Mouse (Mus musculus): ENCODE measurements at regions not wholly inside any gene's neighbourhood (a gene's known extent, or its start where the extent isn't known, plus 50 kb on each side); places are given as distances from the start of the nearest gene placed in this dataset.
A peak's percentile ranks its signal among the peaks of the same experiment; 100 is the strongest.

DNA sequence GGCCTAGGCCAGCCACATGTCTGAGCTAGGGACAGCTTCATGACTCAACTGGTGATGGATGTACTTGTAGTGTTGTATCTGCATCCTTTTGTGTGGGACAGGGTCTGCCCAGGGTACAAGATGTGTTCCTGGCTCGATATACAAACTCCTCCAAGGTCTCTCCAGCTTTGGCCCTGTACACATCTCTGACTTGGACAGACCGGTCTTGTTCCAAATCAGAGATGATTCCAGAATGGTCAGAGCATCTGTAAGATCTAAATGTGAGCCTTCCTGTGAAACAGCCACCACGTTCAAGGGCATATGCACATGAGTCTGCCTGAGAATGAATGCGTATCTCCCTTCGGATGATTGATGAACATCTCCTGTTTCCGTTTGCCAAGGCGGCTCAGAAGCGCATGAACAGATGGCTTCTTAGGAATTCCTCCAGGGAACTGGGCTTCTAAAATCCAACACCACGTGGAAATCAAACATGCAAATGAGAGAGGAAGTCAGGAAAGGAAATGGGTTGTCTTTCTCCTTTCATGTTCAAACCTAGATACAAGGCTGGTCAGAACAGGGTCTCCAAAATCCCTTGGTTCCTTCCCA is 172.7 kb upstream of the Fstl4 start:
- DNase-seq (ENCODE audit: low spot score) (peak; percentile 46), ATAC-seq (no peak)
- no peaks in the 10 kb centered on the region for H3K4me1 ChIP-seq (ENCODE audit: control insufficient read depth, insufficient read depth, low read length)

DNA sequence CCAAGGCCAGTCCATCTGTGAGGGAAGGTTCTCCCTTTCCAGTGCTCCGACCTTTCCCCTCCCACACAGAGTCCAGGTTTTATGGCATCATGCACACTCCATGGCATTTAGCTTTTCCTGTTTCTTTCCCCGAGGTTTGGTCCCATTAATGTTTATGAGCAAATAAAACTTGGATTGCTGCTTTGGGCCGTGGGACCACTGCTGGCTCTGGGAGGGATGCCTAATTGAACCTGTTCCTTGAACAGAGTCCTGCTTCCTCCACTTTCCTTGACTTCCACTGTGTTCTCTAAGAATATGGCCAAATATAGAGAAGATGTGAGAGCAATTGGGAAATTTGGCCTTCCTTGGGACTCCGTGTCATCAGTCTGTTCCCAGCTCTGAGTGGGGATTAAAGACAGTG is 170.3 kb upstream of the Fstl4 start:
- Histone ChIP-seq H3K9ac (ENCODE audit: low read length) (no peak overlapping the region), H3K4me2 (ENCODE audit: low read length) (no peak overlapping the region), H3K36me3 (ENCODE audit: control insufficient read depth, insufficient read depth, low read length) (no peaks in the 10 kb centered on the region), H3K27ac (ENCODE audit: low read depth, low read length) (no peak overlapping the region), H3K4me1 (ENCODE audit: control insufficient read depth, insufficient read depth, low read length) (no peaks in the 10 kb centered on the region), H3K4me3 (ENCODE audit: low read depth, low read length) (no peak overlapping the region), H3K9me3 (replicated peaks; ENCODE audit: control insufficient read depth, low read length) (0 out of 2 replicates have a peak, but pooled peaks cover 3% of the 10 kb centered on the region), H3K27me3 (replicated peaks; ENCODE audit: control insufficient read depth, insufficient read depth, low read length) (no peaks in the 10 kb centered on the region)
- no peak for DNase-seq (ENCODE audit: low spot score)
- 91% methylated on average over 4 of the region's 4 CpGs for WGBS
- no peak for ATAC-seq

More for the DNA sequence above, 172.7 kb upstream of the Fstl4 start:
- Histone ChIP-seq H3K27ac (ENCODE audit: low read depth, low read length) (no peak overlapping the region), H3K36me3 (ENCODE audit: control insufficient read depth, insufficient read depth, low read length) (no peaks in the 10 kb centered on the region), H3K4me3 (ENCODE audit: low read depth, low read length) (no peak overlapping the region), H3K9ac (ENCODE audit: low read length) (no peak overlapping the region), H3K27me3 (replicated peaks; ENCODE audit: control insufficient read depth, insufficient read depth, low read length) (no peaks in the 10 kb centered on the region), H3K4me2 (ENCODE audit: low read length) (no peak overlapping the region), H3K9me3 (replicated peaks; ENCODE audit: control insufficient read depth, low read length) (no peaks in the 10 kb centered on the region)
- WGBS: 79% methylated on average over 9 of the region's 9 CpGs

DNA sequence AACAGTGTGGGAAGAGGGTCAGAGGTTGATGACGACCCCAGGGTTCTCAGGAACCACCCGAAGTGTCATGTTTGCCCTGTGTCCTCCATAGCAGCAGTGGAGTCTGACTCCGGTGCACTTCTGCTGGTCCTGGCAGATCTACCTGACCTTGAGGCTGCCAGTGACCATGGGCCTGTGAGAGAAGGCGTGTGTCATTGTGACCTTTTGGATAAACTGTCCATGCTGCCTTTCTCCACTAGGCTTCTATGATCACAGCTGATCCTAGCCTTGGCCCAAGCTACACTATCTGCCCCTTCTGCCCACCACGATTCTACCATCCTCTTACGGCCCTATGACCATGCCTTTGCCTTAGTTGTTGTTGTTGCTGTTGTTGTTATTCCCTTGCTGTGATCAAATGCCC is 163.2 kb upstream of the Fstl4 start:
- DNase-seq (ENCODE audit: low spot score) (no peak), ATAC-seq (no peak)
- H3K4me3 ChIP-seq (ENCODE audit: low read depth, low read length): no peak overlapping the region
- no peak overlapping the region for H3K9ac ChIP-seq (ENCODE audit: low read length)
- no peak overlapping the region for H3K4me2 ChIP-seq (ENCODE audit: low read length)
- 91% methylated on average over 6 of the region's 6 CpGs for WGBS
- H3K36me3 ChIP-seq (ENCODE audit: control insufficient read depth, insufficient read depth, low read length): no peaks in the 10 kb centered on the region
- H3K27me3 ChIP-seq (replicated peaks; ENCODE audit: control insufficient read depth, insufficient read depth, low read length): no peaks in the 10 kb centered on the region
- H3K9me3 ChIP-seq (replicated peaks; ENCODE audit: control insufficient read depth, low read length): 0 out of 2 replicates have a peak, but pooled peaks cover 3% of the 10 kb centered on the region
- no peaks in the 10 kb centered on the region for H3K4me1 ChIP-seq (ENCODE audit: control insufficient read depth, insufficient read depth, low read length)
- H3K27ac ChIP-seq (ENCODE audit: low read depth, low read length): no peak overlapping the region

DNA sequence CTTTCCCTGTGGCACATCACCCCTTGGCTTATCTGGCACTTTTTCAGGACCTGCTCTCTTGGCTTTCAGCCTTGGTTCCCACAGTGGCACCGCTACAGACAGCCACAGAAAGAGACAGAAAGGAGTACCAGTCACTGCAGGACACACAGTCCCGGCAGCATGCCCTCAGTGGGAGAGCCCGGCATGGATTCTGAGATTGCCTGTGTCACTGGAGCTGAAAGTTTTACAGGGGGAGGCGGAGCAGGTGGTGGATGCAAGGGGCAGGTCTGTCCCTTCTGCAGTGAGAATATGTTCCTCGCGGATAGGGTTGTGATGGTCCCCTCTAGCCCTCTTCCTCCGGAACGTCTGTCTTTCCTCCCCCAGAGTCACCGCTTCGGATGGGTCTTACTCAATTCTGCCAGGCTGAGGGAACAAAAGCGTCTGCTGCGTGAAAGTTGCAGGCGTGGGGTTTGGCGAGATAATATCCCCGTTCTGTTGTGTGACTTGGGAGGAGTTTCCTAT is 162.3 kb upstream of the Fstl4 start:
- Histone ChIP-seq H3K4me1 (ENCODE audit: control insufficient read depth, insufficient read depth, low read length) (no peaks in the 10 kb centered on the region), H3K4me3 (ENCODE audit: low read depth, low read length) (no peak overlapping the region), H3K4me2 (ENCODE audit: low read length) (no peak overlapping the region), H3K27ac (ENCODE audit: low read depth, low read length) (no peak overlapping the region), H3K36me3 (ENCODE audit: control insufficient read depth, insufficient read depth, low read length) (no peaks in the 10 kb centered on the region), H3K9ac (ENCODE audit: low read length) (no peak overlapping the region), H3K27me3 (replicated peaks; ENCODE audit: control insufficient read depth, insufficient read depth, low read length) (no peaks in the 10 kb centered on the region), H3K9me3 (replicated peaks; ENCODE audit: control insufficient read depth, low read length) (0 out of 2 replicates have a peak, but pooled peaks cover 3% of the 10 kb centered on the region)
- DNase-seq (ENCODE audit: low spot score): no peak
- ATAC-seq: no peak
- WGBS: 79% methylated on average over 15 of the region's 15 CpGs

DNA sequence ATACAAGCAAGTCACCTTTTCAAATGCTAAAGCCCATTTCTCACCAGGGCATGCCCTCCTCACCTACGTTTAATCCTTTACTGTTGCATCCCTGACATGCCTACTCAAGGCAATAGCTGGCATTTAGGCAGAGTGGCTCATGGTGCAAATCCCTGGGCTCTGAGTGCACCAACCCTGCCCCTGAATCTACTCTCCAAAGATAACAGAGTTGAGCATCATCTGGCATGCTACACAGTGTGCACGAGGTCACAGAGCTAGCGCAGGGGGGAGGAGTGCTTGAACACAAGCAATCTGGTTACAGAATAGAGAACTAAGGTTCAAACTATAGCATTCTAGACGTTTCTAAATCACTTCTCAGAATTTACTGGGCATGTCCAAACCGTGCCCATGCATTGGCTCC is 161.6 kb upstream of the Fstl4 start:
- Histone ChIP-seq H3K4me1 (ENCODE audit: control insufficient read depth, insufficient read depth, low read length) (no peaks in the 10 kb centered on the region), H3K27ac (ENCODE audit: low read depth, low read length) (no peak overlapping the region), H3K4me2 (ENCODE audit: low read length) (no peak overlapping the region), H3K9ac (ENCODE audit: low read length) (no peak overlapping the region), H3K36me3 (ENCODE audit: control insufficient read depth, insufficient read depth, low read length) (no peaks in the 10 kb centered on the region), H3K27me3 (replicated peaks; ENCODE audit: control insufficient read depth, insufficient read depth, low read length) (no peaks in the 10 kb centered on the region), H3K4me3 (ENCODE audit: low read depth, low read length) (no peak overlapping the region), H3K9me3 (replicated peaks; ENCODE audit: control insufficient read depth, low read length) (0 out of 2 replicates have a peak, but pooled peaks cover under 1% of the 10 kb centered on the region)
- no peak for ATAC-seq
- DNase-seq (ENCODE audit: low spot score): no peak
- 74% methylated on average over 5 of the region's 5 CpGs for WGBS

DNA sequence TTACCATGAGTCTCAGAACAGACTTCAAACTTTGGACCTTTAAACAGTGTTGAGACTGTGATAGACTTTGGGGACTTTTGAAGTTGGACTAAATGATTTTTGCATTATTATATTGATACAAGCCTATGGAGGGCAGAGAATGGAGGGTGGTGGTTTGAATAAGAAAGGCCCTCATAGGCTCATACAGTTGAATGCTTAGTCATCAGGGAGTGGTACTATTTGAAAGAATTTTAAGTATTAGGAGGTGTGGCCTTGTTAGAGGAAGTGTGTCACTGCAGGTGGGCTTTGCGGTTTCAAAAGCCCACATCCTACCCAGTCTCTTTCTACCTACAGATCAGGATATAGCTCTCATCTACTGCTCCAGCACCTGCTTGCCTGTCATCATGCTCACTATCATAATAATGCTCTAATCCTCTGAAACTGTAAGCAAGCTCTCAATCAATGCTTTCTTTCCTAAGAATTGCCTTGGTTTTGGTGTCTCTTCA is 153.7 kb upstream of the Fstl4 start:
- Histone ChIP-seq H3K36me3 (ENCODE audit: control insufficient read depth, insufficient read depth, low read length) (no peaks in the 10 kb centered on the region), H3K27me3 (replicated peaks; ENCODE audit: control insufficient read depth, insufficient read depth, low read length) (no peaks in the 10 kb centered on the region), H3K27ac (ENCODE audit: low read depth, low read length) (no peak overlapping the region), H3K4me2 (ENCODE audit: low read length) (no peak overlapping the region), H3K4me1 (ENCODE audit: control insufficient read depth, insufficient read depth, low read length) (no peaks in the 10 kb centered on the region), H3K4me3 (ENCODE audit: low read depth, low read length) (no peak overlapping the region), H3K9ac (ENCODE audit: low read length) (no peak overlapping the region), H3K9me3 (replicated peaks; ENCODE audit: control insufficient read depth, low read length) (peaks cover 8% of the 10 kb centered on the region; the same call in 1 of the 2 replicates)
- no peak for ATAC-seq
- DNase-seq (ENCODE audit: low spot score): no peak
- WGBS: 81% methylated on average over 1 of the region's 1 CpGs

DNA sequence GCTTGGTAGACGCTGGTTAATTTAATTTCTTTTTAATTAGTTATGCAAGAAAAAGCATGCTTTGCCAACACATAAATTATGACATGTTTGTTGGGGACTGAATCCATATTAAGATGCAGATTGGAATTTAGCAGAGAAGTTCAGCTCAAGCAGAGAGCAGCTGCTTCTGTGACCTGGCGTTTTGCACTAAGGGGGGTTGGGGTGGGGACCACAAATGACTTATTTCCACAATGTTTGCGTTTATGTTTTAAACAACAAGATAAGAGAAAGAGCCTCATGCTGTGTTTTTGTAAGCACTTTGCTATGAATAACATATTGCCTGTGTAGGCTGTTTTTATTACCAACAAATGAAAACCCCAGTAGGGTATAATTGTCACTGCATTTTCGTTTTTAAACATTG is 148.8 kb upstream of the Fstl4 start:
- no peaks in the 10 kb centered on the region for H3K27me3 ChIP-seq (replicated peaks; ENCODE audit: control insufficient read depth, insufficient read depth, low read length)
- no peak for ATAC-seq
- WGBS: 56% methylated on average over 4 of the region's 4 CpGs

DNA sequence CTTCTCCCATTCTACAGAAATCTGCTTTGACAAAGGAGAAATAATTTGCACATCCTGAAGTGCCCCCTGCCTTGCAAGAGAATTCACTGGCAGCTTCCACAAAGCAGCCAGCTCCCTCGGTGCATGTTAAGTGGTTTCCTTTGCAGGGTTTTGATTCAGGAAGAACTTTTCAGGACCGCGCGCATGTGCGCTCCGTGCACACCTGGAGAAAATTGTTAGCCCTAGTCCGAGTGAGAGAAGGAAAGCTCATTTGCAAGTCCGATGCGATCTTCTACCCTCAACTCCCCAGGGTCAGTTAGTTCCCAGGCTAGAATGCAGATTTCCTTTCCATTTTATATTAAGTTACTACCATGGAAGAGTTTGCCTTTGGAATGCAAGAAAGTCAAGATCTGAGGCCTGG is 145.8 kb upstream of the Fstl4 start:
- ATAC-seq (no peak), DNase-seq (ENCODE audit: low spot score) (peak; percentile 47)
- no peaks in the 10 kb centered on the region for H3K9me3 ChIP-seq (replicated peaks; ENCODE audit: control insufficient read depth, low read length)
- H3K4me2 ChIP-seq (ENCODE audit: low read length): no peak overlapping the region
- no peaks in the 10 kb centered on the region for H3K4me1 ChIP-seq (ENCODE audit: control insufficient read depth, insufficient read depth, low read length)
- no peak overlapping the region for H3K4me3 ChIP-seq (ENCODE audit: low read depth, low read length)
- 32% methylated on average over 9 of the region's 9 CpGs for WGBS
- no peak overlapping the region for H3K27ac ChIP-seq (ENCODE audit: low read depth, low read length)
- H3K9ac ChIP-seq (ENCODE audit: low read length): no peak overlapping the region
- H3K27me3 ChIP-seq (replicated peaks; ENCODE audit: control insufficient read depth, insufficient read depth, low read length): no peaks in the 10 kb centered on the region
- H3K36me3 ChIP-seq (ENCODE audit: control insufficient read depth, insufficient read depth, low read length): no peaks in the 10 kb centered on the region

More for the DNA sequence above, 148.8 kb upstream of the Fstl4 start:
- H3K4me3 ChIP-seq (ENCODE audit: low read depth, low read length): no peak overlapping the region
- no peak overlapping the region for H3K9ac ChIP-seq (ENCODE audit: low read length)
- no peaks in the 10 kb centered on the region for H3K9me3 ChIP-seq (replicated peaks; ENCODE audit: control insufficient read depth, low read length)
- H3K36me3 ChIP-seq (ENCODE audit: control insufficient read depth, insufficient read depth, low read length): no peaks in the 10 kb centered on the region
- H3K4me2 ChIP-seq (ENCODE audit: low read length): no peak overlapping the region
- no peak overlapping the region for H3K27ac ChIP-seq (ENCODE audit: low read depth, low read length)
- no peak for DNase-seq (ENCODE audit: low spot score)
- no peaks in the 10 kb centered on the region for H3K4me1 ChIP-seq (ENCODE audit: control insufficient read depth, insufficient read depth, low read length)

DNA sequence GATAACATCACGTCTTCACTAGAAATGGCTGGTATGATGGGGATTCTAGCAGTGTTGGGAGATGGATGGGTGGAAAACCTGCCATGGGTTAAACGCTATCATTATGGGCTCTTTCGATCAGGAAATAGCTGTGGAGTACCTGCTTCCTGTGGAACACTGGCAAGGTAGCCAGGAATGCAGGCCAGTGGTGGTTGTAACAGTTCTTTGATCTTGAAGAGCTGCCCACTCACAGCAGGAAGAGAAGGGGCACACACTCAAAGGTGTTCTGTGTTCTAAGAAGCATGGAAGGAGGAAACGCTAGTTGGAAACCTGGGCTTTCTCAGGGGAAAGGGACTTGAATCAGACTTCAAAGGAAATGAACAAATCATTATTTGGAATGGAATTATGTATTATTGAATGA is 141.6 kb upstream of the Fstl4 start:
- DNase-seq (ENCODE audit: low spot score) (no peak), ATAC-seq (no peak)
- Histone ChIP-seq H3K9ac (ENCODE audit: low read length) (no peak overlapping the region), H3K27ac (ENCODE audit: low read depth, low read length) (no peak overlapping the region), H3K4me2 (ENCODE audit: low read length) (no peak overlapping the region), H3K27me3 (replicated peaks; ENCODE audit: control insufficient read depth, insufficient read depth, low read length) (no peaks in the 10 kb centered on the region), H3K36me3 (ENCODE audit: control insufficient read depth, insufficient read depth, low read length) (no peaks in the 10 kb centered on the region), H3K4me3 (ENCODE audit: low read depth, low read length) (no peak overlapping the region), H3K9me3 (replicated peaks; ENCODE audit: control insufficient read depth, low read length) (no peaks in the 10 kb centered on the region), H3K4me1 (ENCODE audit: control insufficient read depth, insufficient read depth, low read length) (no peaks in the 10 kb centered on the region)
- whole genome bisulfite sequencing: 81% methylated on average over 4 of the region's 4 CpGs
